Mouse (Mus musculus) liver, embryonic 16.5 days (tissue): ENCODE results near the gene Sacm1l. TPM values are rescaled to one million over a fixed set of nuclear protein-coding genes. Genes with fewer than 3 reads are reported as not detected.

Experiments
- ATAC-seq: fragments of 200-750 bp; cut with Nextera tagmentation; 2 replicates; pipeline ENCODE4 v1.8.0; 2017; ENCODE audit warnings: low read depth, mild to moderate bottlenecking, moderate number of reproducible peaks, moderate library complexity
- H3K27ac ChIP-seq: fragments of 300-500 bp; sonication (generic); 2 replicates; pipeline ENCODE4 v1.5.1; 2014; ENCODE audit warnings: mild to moderate bottlenecking, low read length
- H3K27me3 ChIP-seq: fragments of 300-500 bp; sonication (generic); 2 replicates; pipeline ENCODE4 v1.6.1; 2014; ENCODE audit warnings: low read depth, low read length, mixed read lengths; ENCODE audit not compliant: control insufficient read depth, insufficient read depth
- H3K36me3 ChIP-seq: fragments of 300-500 bp; sonication (generic); 2 replicates; pipeline ENCODE4 v1.6.1; 2014; ENCODE audit warnings: mild to moderate bottlenecking; ENCODE audit not compliant: control insufficient read depth, insufficient read depth
- H3K4me1 ChIP-seq: fragments of 300-500 bp; sonication (generic); 2 replicates; pipeline ENCODE4 v1.6.1; 2014; ENCODE audit warnings: low read depth, low read length, mixed read lengths; ENCODE audit not compliant: control insufficient read depth
- H3K4me2 ChIP-seq: fragments of 300-500 bp; sonication (generic); 2 replicates; pipeline ENCODE4 v1.6.1; 2014; ENCODE audit warnings: low read depth, low read length, mixed read lengths
- H3K4me3 ChIP-seq: fragments of 300-500 bp; sonication (generic); 2 replicates; pipeline ENCODE4 v1.5.1; 2014; ENCODE audit warnings: low read depth, mild to moderate bottlenecking, low read length
- H3K9ac ChIP-seq: fragments of 300-500 bp; sonication (generic); 2 replicates; pipeline ENCODE4 v1.6.1; 2014; ENCODE audit warnings: low read depth, low read length
- H3K9me3 ChIP-seq: fragments of 300-500 bp; sonication (generic); replicated peaks from 2 replicates; pipeline ENCODE4 v1.6.1; 2016; ENCODE audit warnings: low read length; ENCODE audit not compliant: control insufficient read depth
- WGBS: fragments of 180-500 bp; shearing (Covaris S2); extraction: QIAGEN DNeasy Blood & Tissue Kit; methylation state at CpG from one replicate; pipeline ENCODE4 v1.1.7; 2014; ENCODE audit not compliant: insufficient replicate concordance; 5-methylcytosine and 5-hydroxymethylcytosine counted together
- polyA plus RNA-seq: library from polyadenylated mRNA; unstranded; fragments of >200 nt; fragmentation: Nextera tagmentation; extraction: Ambion mirVana; gene quantifications from 2 replicates; pipeline ENCODE4 v1.2.1, GENCODE M21; 2015

Sacm1l gene
- polyA plus RNA-seq, result 25.7 and 28.0 TPM in 2 replicates

GRCm38 (mm10) chr9:123529392-123530157, at the start of gene Sacm1l:
Gene Sacm1l (plus strand): TSS chr9:123529759.
- H3K4me1 ChIP-seq, result peaks cover 25% of the 10 kb centered on the region
- H3K4me2 ChIP-seq, result peak within 1 kb of the TSS; percentile 98
- no peaks in the 10 kb centered on the region for H3K9me3 ChIP-seq
- no peaks in the 10 kb centered on the region for H3K27me3 ChIP-seq
- H3K36me3 ChIP-seq, result 0 out of 2 replicates have a peak, but pooled peaks cover 2% of the 10 kb centered on the region
- H3K9ac ChIP-seq, result peak within 1 kb of the TSS; percentile 96
- ATAC-seq, result peak; percentile 96
- peak within 1 kb of the TSS; percentile 99 for H3K4me3 ChIP-seq
- WGBS, result under 1% methylated on average over 77 of the region's 79 CpGs
- peak within 1 kb of the TSS; percentile 98 for H3K27ac ChIP-seq

GRCm38 (mm10) chr9:123479876-123480252, 49.7 kb upstream of the Sacm1l start:
- Histone ChIP-seq H3K9me3 (no peaks in the 10 kb centered on the region), H3K27me3 (no peaks in the 10 kb centered on the region), H3K4me3 (peak overlapping the region; percentile 85), H3K4me2 (peak overlapping the region; percentile 94), H3K36me3 (peaks cover 2% of the 10 kb centered on the region; the same call in 1 of the 2 replicates), H3K27ac (peak overlapping the region; percentile 90), H3K9ac (peak overlapping the region; percentile 91), H3K4me1 (peaks cover 61% of the 10 kb centered on the region)
- WGBS, result 80% methylated on average over 8 of the region's 8 CpGs
- ATAC-seq, result no peak

GRCm38 (mm10) chr9:123480253-123480921, 49.2 kb upstream of the Sacm1l start:
- Histone ChIP-seq H3K4me1 (peaks cover 61% of the 10 kb centered on the region), H3K9me3 (no peaks in the 10 kb centered on the region), H3K4me3 (peak overlapping the region; percentile 85), H3K27ac (peak overlapping the region; percentile 90), H3K4me2 (peak overlapping the region; percentile 94), H3K36me3 (peaks cover 2% of the 10 kb centered on the region; the same call in 1 of the 2 replicates), H3K9ac (peak overlapping the region; percentile 91), H3K27me3 (no peaks in the 10 kb centered on the region)
- 62% methylated on average over 18 of the region's 18 CpGs for WGBS
- no peak for ATAC-seq

- H3K9me3 ChIP-seq, result no peaks in the 10 kb centered on the region
- H3K27ac ChIP-seq, result peak overlapping the region; percentile 90
- peak overlapping the region; percentile 91 for H3K9ac ChIP-seq
- peak overlapping the region; percentile 94 for H3K4me2 ChIP-seq
- peak; percentile 84 for ATAC-seq
- WGBS, result 21% methylated on average over 7 of the region's 7 CpGs
- H3K27me3 ChIP-seq, result no peaks in the 10 kb centered on the region
- H3K4me1 ChIP-seq, result peaks cover 65% of the 10 kb centered on the region
- H3K4me3 ChIP-seq, result peak overlapping the region; percentile 85
- H3K36me3 ChIP-seq, result peaks cover 2% of the 10 kb centered on the region; the same call in 1 of the 2 replicates
Observed at GRCm38 (mm10) chr9:123481136-123481535, 48.4 kb upstream of the Sacm1l start.

- 90% methylated on average over 1 of the region's 1 CpGs for WGBS
- no peaks in the 10 kb centered on the region for H3K9me3 ChIP-seq
- peaks cover 69% of the 10 kb centered on the region for H3K4me1 ChIP-seq
- peaks cover 2% of the 10 kb centered on the region; the same call in 1 of the 2 replicates for H3K36me3 ChIP-seq
- no peak for ATAC-seq
- no peak overlapping the region for H3K4me2 ChIP-seq
- H3K27me3 ChIP-seq, result no peaks in the 10 kb centered on the region
- no peak overlapping the region for H3K4me3 ChIP-seq
- H3K27ac ChIP-seq, result no peak overlapping the region; the same call in 1 of the 2 replicates
- no peak overlapping the region for H3K9ac ChIP-seq
Observed at GRCm38 (mm10) chr9:123483598-123483997, 46.0 kb upstream of the Sacm1l start.

GRCm38 (mm10) chr9:123484830-123485229, 44.7 kb upstream of the Sacm1l start:
- H3K9me3 ChIP-seq, result no peaks in the 10 kb centered on the region

GRCm38 (mm10) chr9:123485561-123485960, 44.0 kb upstream of the Sacm1l start:
- Histone ChIP-seq H3K9ac (no peak overlapping the region), H3K9me3 (no peaks in the 10 kb centered on the region), H3K36me3 (peaks cover 2% of the 10 kb centered on the region; the same call in 1 of the 2 replicates), H3K4me1 (peaks cover 58% of the 10 kb centered on the region), H3K4me2 (no peak overlapping the region), H3K27me3 (no peaks in the 10 kb centered on the region), H3K4me3 (no peak overlapping the region), H3K27ac (no peak overlapping the region)
- no peak for ATAC-seq
- WGBS, result 91% methylated on average over 4 of the region's 4 CpGs

More at GRCm38 (mm10) chr9:123484830-123485229, 44.7 kb upstream of the Sacm1l start:
- H3K27ac ChIP-seq, result no peak overlapping the region
- H3K36me3 ChIP-seq, result peaks cover 2% of the 10 kb centered on the region; the same call in 1 of the 2 replicates
- no peaks in the 10 kb centered on the region for H3K27me3 ChIP-seq
- peaks cover 63% of the 10 kb centered on the region for H3K4me1 ChIP-seq
- no peak overlapping the region for H3K4me3 ChIP-seq
- H3K9ac ChIP-seq, result no peak overlapping the region
- no peak overlapping the region for H3K4me2 ChIP-seq
- no peak for ATAC-seq
- 86% methylated on average over 3 of the region's 3 CpGs for WGBS

- 53% methylated on average over 3 of the region's 3 CpGs for WGBS
- ATAC-seq, result no peak
Observed at GRCm38 (mm10) chr9:123486635-123487034, 42.9 kb upstream of the Sacm1l start.

More at GRCm38 (mm10) chr9:123486635-123487034, 42.9 kb upstream of the Sacm1l start:
- peaks cover 2% of the 10 kb centered on the region; the same call in 1 of the 2 replicates for H3K36me3 ChIP-seq
- no peaks in the 10 kb centered on the region for H3K27me3 ChIP-seq
- no peaks in the 10 kb centered on the region for H3K9me3 ChIP-seq
- H3K4me1 ChIP-seq, result peaks cover 53% of the 10 kb centered on the region
- no peak overlapping the region for H3K27ac ChIP-seq
- no peak overlapping the region for H3K9ac ChIP-seq
- no peak overlapping the region for H3K4me3 ChIP-seq
- H3K4me2 ChIP-seq, result no peak overlapping the region
